Mouse (Mus musculus) E14TG2a.4 (cell line): ENCODE measurements at regions not wholly inside any gene's neighbourhood (a gene's known extent, or its start where the extent isn't known, plus 50 kb on each side); places are given as distances from the start of the nearest gene placed in this dataset.
"Not testable (repeated sequence)": the region's sequence is repeated elsewhere in the genome, so short reads cannot be mapped to it uniquely, and the experiment has no call there.

ENCODE experiments used
- H3K27me3 ChIP-seq: 2 replicates; pipeline ENCODE4 v1.6.1; 2014; ENCODE audit warnings: low read length, control low read depth; ENCODE audit not compliant: insufficient read depth
- H3K36me3 ChIP-seq: 2 replicates; pipeline ENCODE4 v1.6.1; 2014; ENCODE audit warnings: low read length, control low read depth; ENCODE audit not compliant: insufficient read depth
- H3K4me1 ChIP-seq: replicated peaks from 2 replicates; pipeline ENCODE4 v1.6.1; 2014; ENCODE audit warnings: low read depth, low read length, control low read depth
- H3K4me3 ChIP-seq: replicated peaks from 2 replicates; pipeline ENCODE4 v1.5.1; 2014; ENCODE audit warnings: mild to moderate bottlenecking, low read length
- H3K9me3 ChIP-seq: 2 replicates; pipeline ENCODE4 v1.6.1; 2014; ENCODE audit warnings: low read length, control low read depth
- CTCF ChIP-seq: conservative IDR thresholded peaks from 2 replicates; pipeline ENCODE4 v1.5.1; 2014; ENCODE audit warnings: low read length
- NANOG ChIP-seq: IDR thresholded peaks from 2 replicates; pipeline ENCODE4 v1.6.1; 2014; ENCODE audit warnings: borderline replicate concordance, low read length, mixed read lengths
- POU5F1 ChIP-seq: IDR thresholded peaks from 2 replicates; pipeline ENCODE4 v1.6.1; 2014; ENCODE audit warnings: low read length, borderline replicate concordance

- Histone ChIP-seq H3K4me1 (peaks cover 8% of the 10 kb centered on the region), H3K36me3 (no peaks in the 10 kb centered on the region), H3K27me3 (0 out of 2 replicates have a peak, but pooled peaks cover under 1% of the 10 kb centered on the region), H3K9me3 (no peaks in the 10 kb centered on the region), H3K4me3 (no peak overlapping the region)
- TF ChIP-seq POU5F1 (no peak), NANOG (no peak), CTCF (no peak)
Observed at GRCm38 (mm10) chr6:99918351-99918750, 192.2 kb upstream of the Prok2 start.

- peaks cover 3% of the 10 kb centered on the region; the same call in 1 of the 2 replicates for H3K27me3 ChIP-seq
- TF ChIP-seq POU5F1: no peak
- no peak for TF ChIP-seq NANOG
- no peak for TF ChIP-seq CTCF
- H3K36me3 ChIP-seq: no peaks in the 10 kb centered on the region
- no peaks in the 10 kb centered on the region for H3K9me3 ChIP-seq
- peaks cover 6% of the 10 kb centered on the region for H3K4me1 ChIP-seq
- H3K4me3 ChIP-seq: no peak overlapping the region
Observed at GRCm38 (mm10) chr6:99909921-99910320, 183.7 kb upstream of the Prok2 start.

GRCm38 (mm10) chr6:99909459-99909858 is 183.3 kb upstream of the Prok2 start:
- Histone ChIP-seq H3K9me3 (no peaks in the 10 kb centered on the region), H3K36me3 (no peaks in the 10 kb centered on the region), H3K4me1 (peaks cover 1% of the 10 kb centered on the region), H3K27me3 (peaks cover 3% of the 10 kb centered on the region; the same call in 1 of the 2 replicates), H3K4me3 (no peak overlapping the region)
- TF ChIP-seq NANOG (no peak), CTCF (no peak), POU5F1 (no peak)

GRCm38 (mm10) chr6:99908066-99908465 is 181.9 kb upstream of the Prok2 start:
- TF ChIP-seq POU5F1 (no peak), CTCF (no peak), NANOG (no peak)

GRCm38 (mm10) chr6:99905194-99905593 is 179.0 kb upstream of the Prok2 start:
- H3K36me3 ChIP-seq: no peaks in the 10 kb centered on the region
- H3K27me3 ChIP-seq: peaks cover 7% of the 10 kb centered on the region
- no peaks in the 10 kb centered on the region for H3K9me3 ChIP-seq
- H3K4me1 ChIP-seq: peaks cover 7% of the 10 kb centered on the region
- no peak overlapping the region for H3K4me3 ChIP-seq
- TF ChIP-seq POU5F1 (no peak), CTCF (no peak), NANOG (no peak)

More at GRCm38 (mm10) chr6:99908066-99908465, 181.9 kb upstream of the Prok2 start:
- no peaks in the 10 kb centered on the region for H3K36me3 ChIP-seq
- H3K27me3 ChIP-seq: peaks cover under 1% of the 10 kb centered on the region; the same call in 1 of the 2 replicates
- H3K9me3 ChIP-seq: no peaks in the 10 kb centered on the region
- H3K4me3 ChIP-seq: no peak overlapping the region
- peaks cover 7% of the 10 kb centered on the region for H3K4me1 ChIP-seq

GRCm38 (mm10) chr6:99904607-99905006 is 178.4 kb upstream of the Prok2 start:
- Histone ChIP-seq H3K4me1 (peaks cover 7% of the 10 kb centered on the region), H3K4me3 (no peak overlapping the region), H3K27me3 (peaks cover 12% of the 10 kb centered on the region), H3K36me3 (no peaks in the 10 kb centered on the region), H3K9me3 (no peaks in the 10 kb centered on the region)
- TF ChIP-seq CTCF: no peak
- TF ChIP-seq NANOG: no peak
- TF ChIP-seq POU5F1: no peak

- not testable (repeated sequence) for H3K36me3 ChIP-seq, H3K4me1 ChIP-seq, H3K9me3 ChIP-seq, H3K4me3 ChIP-seq
- peak; percentile 56 for TF ChIP-seq CTCF
- peaks cover 16% of the 10 kb centered on the region for H3K27me3 ChIP-seq
Observed at GRCm38 (mm10) chr6:99904044-99904443, 177.9 kb upstream of the Prok2 start.

- H3K4me1 ChIP-seq: peaks cover 23% of the 10 kb centered on the region
- TF ChIP-seq CTCF (no peak), NANOG (no peak), POU5F1 (no peak)
Observed at GRCm38 (mm10) chr6:99901564-99901963, 175.4 kb upstream of the Prok2 start.

GRCm38 (mm10) chr6:99901146-99901545 is 175.0 kb upstream of the Prok2 start:
- Histone ChIP-seq H3K4me3 (no peak overlapping the region), H3K27me3 (peaks cover 24% of the 10 kb centered on the region), H3K9me3 (no peaks in the 10 kb centered on the region), H3K36me3 (no peaks in the 10 kb centered on the region), H3K4me1 (peaks cover 27% of the 10 kb centered on the region)
- TF ChIP-seq POU5F1: no peak
- TF ChIP-seq CTCF: no peak
- TF ChIP-seq NANOG: no peak

More at GRCm38 (mm10) chr6:99901564-99901963, 175.4 kb upstream of the Prok2 start:
- H3K4me3 ChIP-seq: no peak overlapping the region
- peaks cover 24% of the 10 kb centered on the region for H3K27me3 ChIP-seq
- H3K36me3 ChIP-seq: no peaks in the 10 kb centered on the region
- no peaks in the 10 kb centered on the region for H3K9me3 ChIP-seq

GRCm38 (mm10) chr6:99899704-99900103 is 173.5 kb upstream of the Prok2 start:
- H3K27me3 ChIP-seq: peaks cover 30% of the 10 kb centered on the region
- H3K4me1 ChIP-seq: peaks cover 40% of the 10 kb centered on the region
- TF ChIP-seq NANOG: no peak
- TF ChIP-seq POU5F1: no peak
- TF ChIP-seq CTCF: no peak
- no peak overlapping the region for H3K4me3 ChIP-seq
- no peaks in the 10 kb centered on the region for H3K9me3 ChIP-seq
- H3K36me3 ChIP-seq: no peaks in the 10 kb centered on the region
